Mouse (Mus musculus) thymus, postnatal 0 days (tissue): ENCODE measurements at regions not wholly inside any gene's neighbourhood (a gene's known extent, or its start where the extent isn't known, plus 50 kb on each side); places are given as distances from the start of the nearest gene placed in this dataset.

Source experiments
- DNase-seq: peaks from one replicate; pipeline ENCODE4 v3.0.0-alpha.2; 2015; ENCODE audit warnings: low spot score

- DNase-seq, result no peak
Measured at GRCm38 (mm10) chr16:93143164-93143563, 317.2 kb upstream of the Runx1 start.

- no peak for DNase-seq
Measured at GRCm38 (mm10) chr16:93141967-93142366, 316.0 kb upstream of the Runx1 start.

- DNase-seq, result no peak
Measured at GRCm38 (mm10) chr16:93140535-93141110, 314.7 kb upstream of the Runx1 start.

- peak; percentile 29 for DNase-seq
Measured at GRCm38 (mm10) chr16:93137249-93137648, 311.3 kb upstream of the Runx1 start.

GRCm38 (mm10) chr16:93131404-93131803, 305.5 kb upstream of the Runx1 start:
- DNase-seq, result no peak

GRCm38 (mm10) chr16:93130622-93131021, 304.7 kb upstream of the Runx1 start:
- DNase-seq, result no peak

GRCm38 (mm10) chr16:93123707-93124106, 297.8 kb upstream of the Runx1 start:
- DNase-seq, result no peak

- DNase-seq, result no peak
Measured at GRCm38 (mm10) chr16:93116111-93116969, 290.4 kb upstream of the Runx1 start.

- no peak for DNase-seq
Measured at GRCm38 (mm10) chr16:93110912-93111311, 285.0 kb upstream of the Runx1 start.

GRCm38 (mm10) chr16:93110451-93110850, 284.5 kb upstream of the Runx1 start:
- DNase-seq, result no peak

- DNase-seq, result peak; percentile 45
Measured at GRCm38 (mm10) chr16:93109683-93110407, 283.9 kb upstream of the Runx1 start.

GRCm38 (mm10) chr16:93107524-93107845, 281.5 kb upstream of the Runx1 start:
- DNase-seq, result no peak

- DNase-seq, result no peak
Measured at GRCm38 (mm10) chr16:93106811-93107523, 281.0 kb upstream of the Runx1 start.

- no peak for DNase-seq
Measured at GRCm38 (mm10) chr16:93102174-93102573, 276.2 kb upstream of the Runx1 start.

- DNase-seq, result no peak
Measured at GRCm38 (mm10) chr16:93098057-93098456, 272.1 kb upstream of the Runx1 start.

GRCm38 (mm10) chr16:93096175-93096574, 270.2 kb upstream of the Runx1 start:
- DNase-seq, result no peak

- DNase-seq, result no peak
Measured at GRCm38 (mm10) chr16:93092796-93093195, 266.8 kb upstream of the Runx1 start.

- DNase-seq, result no peak
Measured at GRCm38 (mm10) chr16:93085227-93085883, 259.4 kb upstream of the Runx1 start.

- no peak for DNase-seq
Measured at GRCm38 (mm10) chr16:93083756-93084155, 257.8 kb upstream of the Runx1 start.

GRCm38 (mm10) chr16:93083142-93083541, 257.2 kb upstream of the Runx1 start:
- no peak for DNase-seq

- no peak for DNase-seq
Measured at GRCm38 (mm10) chr16:93081533-93081932, 255.6 kb upstream of the Runx1 start.
